Mouse (Mus musculus) liver, embryonic 14.5 days (tissue): ENCODE measurements around the gene Zfp827. TPM values are rescaled to one million over a fixed set of nuclear protein-coding genes. Genes with fewer than 3 reads are reported as not detected.

ENCODE experiments used
- ATAC-seq: fragments of 200-750 bp; cut with Nextera tagmentation; 2 replicates; pipeline ENCODE4 v1.8.0; 2017; ENCODE audit warnings: moderate number of reproducible peaks, mild to moderate bottlenecking, moderate library complexity; ENCODE audit not compliant: insufficient read depth
- DNase-seq, 3 experiments: peaks; one replicate each; pipeline ENCODE4 v3.0.0-alpha.2; 2012 to 2013; ENCODE audit warnings: low read depth in 3 of 3, low spot score in 3 of 3
- H3K27ac ChIP-seq: fragments of 300-500 bp; sonication (generic); 2 replicates; pipeline ENCODE4 v1.5.1; 2014; ENCODE audit warnings: moderate library complexity, mild to moderate bottlenecking, control low read depth, inconsistent platforms
- H3K27me3 ChIP-seq: fragments of 300-500 bp; sonication (generic); 2 replicates; pipeline ENCODE4 v1.6.1; 2014; ENCODE audit warnings: mild to moderate bottlenecking, low read length, moderate library complexity; ENCODE audit not compliant: control insufficient read depth, insufficient read depth
- H3K36me3 ChIP-seq: fragments of 300-500 bp; sonication (generic); replicated peaks from 2 replicates; pipeline ENCODE4 v1.6.1; 2014; ENCODE audit warnings: low read depth; ENCODE audit not compliant: control insufficient read depth, insufficient read depth
- H3K4me1 ChIP-seq, 2 experiments: fragments of 200-500 bp in 1 of 2; fragments of 300-500 bp in 1 of 2; sonication (generic) in 1 of 2; replicated peaks; 2 replicates each; pipeline ENCODE4 v1.6.1; 2012 to 2014; ENCODE audit warnings: antibody characterized with exemption in 1 of 2, inconsistent platforms in 1 of 2, low read length in 1 of 2; ENCODE audit not compliant: control insufficient read depth in 2 of 2, insufficient read depth in 2 of 2
- H3K4me2 ChIP-seq: fragments of 300-500 bp; sonication (generic); 2 replicates; pipeline ENCODE4 v1.6.1; 2014; ENCODE audit warnings: low read depth, mild to moderate bottlenecking, control low read depth, moderate library complexity
- H3K4me3 ChIP-seq, 2 experiments: fragments of 200-500 bp in 1 of 2; fragments of 300-500 bp in 1 of 2; sonication (generic) in 1 of 2; 2 replicates each; pipeline ENCODE4 v1.5.1; 2012 to 2014; ENCODE audit warnings: low read depth in 2 of 2, low read length in 2 of 2, mild to moderate bottlenecking in 2 of 2, control low read depth in 1 of 2, inconsistent platforms in 1 of 2, moderate library complexity in 1 of 2; ENCODE audit not compliant: insufficient read depth in 1 of 2
- H3K9ac ChIP-seq: fragments of 300-500 bp; sonication (generic); replicated peaks from 2 replicates; pipeline ENCODE4 v1.6.1; 2014; ENCODE audit warnings: mild to moderate bottlenecking, control low read depth, moderate library complexity
- H3K9me3 ChIP-seq: fragments of 300-500 bp; sonication (generic); 2 replicates; pipeline ENCODE4 v1.6.1; 2016; ENCODE audit warnings: low read length, mixed read lengths; ENCODE audit not compliant: control insufficient read depth
- CTCF ChIP-seq: IDR thresholded peaks from 2 replicates; pipeline ENCODE4 v1.5.1; 2016; ENCODE audit warnings: antibody characterized with exemption, low read depth, control low read depth
- EP300 ChIP-seq: IDR thresholded peaks from 2 replicates; pipeline ENCODE4 v1.6.1; 2016; ENCODE audit warnings: antibody characterized with exemption, low read depth
- WGBS: fragments of 180-500 bp; shearing (Covaris S2); extraction: QIAGEN DNeasy Blood & Tissue Kit; methylation state at CpG from one replicate; pipeline ENCODE4 v1.1.7; 2014; ENCODE audit not compliant: insufficient replicate concordance; 5-methylcytosine and 5-hydroxymethylcytosine counted together
- polyA plus RNA-seq, 2 experiments: library from polyadenylated mRNA; depleted of rRNA in 1 of 2; stranded (reverse) in 1 of 2; unstranded in 1 of 2; fragments of >200 nt; fragmentation: Nextera tagmentation in 1 of 2; extraction: Ambion mirVana in 1 of 2; gene quantifications; 2 replicates each; pipeline versions ENCODE4 v1.2.1 to v1.2.3; 2012 to 2014

Gene Zfp827
- polyA plus RNA-seq, 2 experiments = 0.63 to 1.1 TPM

- no peak overlapping the region for H3K9ac ChIP-seq
- H3K4me3 ChIP-seq = no peak overlapping the region
- WGBS = 62% methylated on average over 3 of the region's 3 CpGs
- DNase-seq = no peak
- no peaks in the 10 kb centered on the region for H3K27me3 ChIP-seq
- peaks cover 0 to 10% of the 10 kb centered on the region in 2 experiments; a peak in 2 of 4 replicates for H3K4me1 ChIP-seq
- no peak overlapping the region for H3K27ac ChIP-seq
- ATAC-seq = no peak
- H3K36me3 ChIP-seq = no peaks in the 10 kb centered on the region
- no peak for TF ChIP-seq CTCF
- no peak for TF ChIP-seq EP300
- no peaks in the 10 kb centered on the region for H3K9me3 ChIP-seq
- H3K4me2 ChIP-seq = no peak overlapping the region
Observed at GRCm38 (mm10) chr8:79165276-79165675, 137.0 kb downstream of the Zfp827 start.

- H3K4me1 ChIP-seq = 0 out of 4 replicates have a peak, but pooled peaks cover 0 to 4% of the 10 kb centered on the region in 2 experiments
- no peak overlapping the region for H3K4me3 ChIP-seq
- H3K9me3 ChIP-seq = no peaks in the 10 kb centered on the region
- no peak overlapping the region for H3K27ac ChIP-seq
- 52% methylated on average over 4 of the region's 4 CpGs for WGBS
- no peak overlapping the region for H3K9ac ChIP-seq
- H3K4me2 ChIP-seq = no peak overlapping the region
- TF ChIP-seq CTCF (no peak), EP300 (no peak)
- H3K27me3 ChIP-seq = no peaks in the 10 kb centered on the region
- DNase-seq (no peak), ATAC-seq (no peak)
- no peaks in the 10 kb centered on the region for H3K36me3 ChIP-seq
Observed at GRCm38 (mm10) chr8:79173606-79174005, 145.4 kb downstream of the Zfp827 start.

GRCm38 (mm10) chr8:79175991-79176390 is 147.8 kb downstream of the Zfp827 start:
- Histone ChIP-seq H3K9me3 (no peaks in the 10 kb centered on the region), H3K9ac (no peak overlapping the region), H3K4me3 (no peak overlapping the region), H3K4me1 (0 out of 4 replicates have a peak, but pooled peaks cover 0 to 4% of the 10 kb centered on the region in 2 experiments), H3K27ac (no peak overlapping the region), H3K4me2 (no peak overlapping the region), H3K27me3 (no peaks in the 10 kb centered on the region), H3K36me3 (no peaks in the 10 kb centered on the region)
- ATAC-seq = no peak
- TF ChIP-seq EP300 (no peak), CTCF (no peak)
- WGBS = 54% methylated on average over 4 of the region's 4 CpGs
- no peak for DNase-seq

GRCm38 (mm10) chr8:79179678-79180077 is 151.4 kb downstream of the Zfp827 start:
- Histone ChIP-seq H3K27me3 (no peaks in the 10 kb centered on the region), H3K4me2 (no peak overlapping the region), H3K9ac (no peak overlapping the region), H3K9me3 (no peaks in the 10 kb centered on the region), H3K4me1 (no peaks in the 10 kb centered on the region), H3K27ac (no peak overlapping the region), H3K36me3 (no peaks in the 10 kb centered on the region), H3K4me3 (no peak overlapping the region)
- TF ChIP-seq EP300 (no peak), CTCF (no peak)
- 63% methylated on average over 6 of the region's 6 CpGs for WGBS
- DNase-seq = no peak
- no peak for ATAC-seq

- 65% methylated on average over 7 of the region's 7 CpGs for WGBS
- Histone ChIP-seq H3K4me1 (no peaks in the 10 kb centered on the region), H3K36me3 (no peaks in the 10 kb centered on the region), H3K9me3 (no peaks in the 10 kb centered on the region), H3K9ac (no peak overlapping the region), H3K27me3 (no peaks in the 10 kb centered on the region), H3K4me2 (no peak overlapping the region), H3K27ac (no peak overlapping the region), H3K4me3 (no peak overlapping the region)
- TF ChIP-seq CTCF = no peak
- TF ChIP-seq EP300 = no peak
- DNase-seq (no peak), ATAC-seq (no peak)
Observed at GRCm38 (mm10) chr8:79185488-79185887, 157.3 kb downstream of the Zfp827 start.
